Mouse (Mus musculus) brain, embryonic 14.5 days (tissue): ENCODE data around the gene Zfp553.

Source experiments
- CTCF ChIP-seq: fragments of 200-500 bp; IDR thresholded peaks from 2 replicates; pipeline ENCODE4 v1.5.1; 2012; ENCODE audit warnings: inconsistent platforms, mild to moderate bottlenecking, moderate library complexity, borderline replicate concordance; ENCODE audit not compliant: insufficient read depth, insufficient read length; ENCODE audit errors: extremely low read depth
- POLR2A ChIP-seq: fragments of 200-500 bp; IDR thresholded peaks from 2 replicates; pipeline ENCODE4 v1.6.1; 2012; ENCODE audit warnings: mild to moderate bottlenecking, inconsistent platforms, borderline replicate concordance; ENCODE audit not compliant: poor library complexity, insufficient read depth, insufficient read length, severe bottlenecking; ENCODE audit errors: extremely low read depth

DNA sequence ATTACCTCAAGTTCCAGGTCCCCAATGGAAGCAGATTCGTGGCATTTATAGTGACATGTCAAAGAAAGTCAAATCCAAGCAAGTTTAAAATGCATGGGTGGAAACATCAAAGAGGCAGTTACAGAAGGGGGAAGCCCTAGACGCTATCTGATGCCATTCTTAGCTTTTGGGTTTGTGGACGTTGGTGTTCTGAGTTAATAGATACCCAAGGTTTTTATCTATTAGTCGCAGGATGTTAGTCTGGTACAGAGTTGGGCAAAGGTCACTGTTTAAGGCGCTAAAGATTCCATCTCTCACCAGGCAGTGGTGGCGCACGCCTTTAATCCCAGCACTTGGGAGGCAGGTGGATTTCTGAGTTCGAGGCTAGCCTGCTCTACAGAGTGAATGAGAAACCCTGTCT, 49.5 kb upstream of the Zfp553 start:
- TF ChIP-seq POLR2A: no peak
- TF ChIP-seq CTCF: no peak
